Mouse (Mus musculus): Measurements from ENCODE around the gene Tmed5. TPM values are rescaled to one million over a fixed set of nuclear protein-coding genes. Genes with fewer than 3 reads are reported as not detected.

Gene Tmed5
- total RNA-seq, 2 experiments from 2014 or later = 26.3 to 33.1 TPM

GRCm38 (mm10) chr5:108085440-108085839 lies 47.0 kb downstream of the Tmed5 start:
- intact Hi-C loops (cut with DNase I) = no loop called here
- H3K4me3 ChIP-seq = no peak overlapping the region
- DNase-seq = no peak
- H3K27ac ChIP-seq = no peak overlapping the region
- TF ChIP-seq CTCF (IDR thresholded peaks at IDR 0.05) = peak; percentile 24; the same call in 1 of the 2 replicates

GRCm38 (mm10) chr5:108082380-108082779 lies 50.0 kb downstream of the Tmed5 start:
- intact Hi-C loops (cut with DNase I) = loop anchor here (5.0 kb wide), 2 partner anchors 45 to 160 kb away; no protein-coding TSS in a partner anchor
- no peak overlapping the region for H3K4me3 ChIP-seq
- DNase-seq = no peak
- TF ChIP-seq CTCF (IDR thresholded peaks at IDR 0.05) = peak; percentile 59
- H3K27ac ChIP-seq = no peak overlapping the region

- Histone ChIP-seq H3K27ac (peak overlapping the region; percentile 60), H3K4me3 (no peak overlapping the region)
- peak; percentile 19 for DNase-seq
- intact Hi-C loops (cut with DNase I) = loop anchor here (5.0 kb wide), 2 partner anchors 42 to 157 kb away; no protein-coding TSS in a partner anchor
- TF ChIP-seq CTCF (IDR thresholded peaks at IDR 0.05) = no peak
Measured at GRCm38 (mm10) chr5:108079603-108080002, 52.8 kb downstream of the Tmed5 start.

GRCm38 (mm10) chr5:108076833-108077540 lies 55.4 kb downstream of the Tmed5 start:
- no peak for TF ChIP-seq CTCF (IDR thresholded peaks at IDR 0.05)
- intact Hi-C loops (cut with DNase I) = no loop called here
- no peak for DNase-seq
- Histone ChIP-seq H3K4me3 (no peak overlapping the region), H3K27ac (peak overlapping the region; percentile 31; the same call in 1 of the 2 replicates)

- Histone ChIP-seq H3K27ac (no peak overlapping the region), H3K4me3 (no peak overlapping the region)
- no peak for TF ChIP-seq CTCF (IDR thresholded peaks at IDR 0.05)
- no peak for DNase-seq
- intact Hi-C loops (cut with DNase I) = no loop called here
Measured at GRCm38 (mm10) chr5:108076241-108076640, 56.2 kb downstream of the Tmed5 start.

- DNase-seq = no peak
- no peak for TF ChIP-seq CTCF (IDR thresholded peaks at IDR 0.05)
- Histone ChIP-seq H3K4me3 (no peak overlapping the region), H3K27ac (no peak overlapping the region)
- intact Hi-C loops (cut with DNase I) = no loop called here
Measured at GRCm38 (mm10) chr5:108072301-108072700, 60.1 kb downstream of the Tmed5 start.

GRCm38 (mm10) chr5:108065465-108066411 lies 66.7 kb downstream of the Tmed5 start, which contains the start of gene Mtf2:
Mtf2 (plus strand) TSS chr5:108065674.
- peak; percentile 10; the same call in 1 of the 2 replicates for TF ChIP-seq CTCF (IDR thresholded peaks at IDR 0.05)
- DNase-seq = peak; percentile 97
- intact Hi-C loops (cut with DNase I) = no loop called here
- peak within 1 kb of the TSS; percentile 91 for H3K4me3 ChIP-seq
- H3K27ac ChIP-seq = peak within 1 kb of the TSS; percentile 94

- no peak overlapping the region for H3K4me3 ChIP-seq
- no peak for TF ChIP-seq CTCF (IDR thresholded peaks at IDR 0.05)
- H3K27ac ChIP-seq = no peak overlapping the region
- no peak for DNase-seq
- intact Hi-C loops (cut with DNase I) = no loop called here
Measured at GRCm38 (mm10) chr5:108060413-108060812, 72.0 kb downstream of the Tmed5 start.

Other genes with a start within 250 kb of the Tmed5 start
- 10 to 100 TPM; 41.0 to 42.5 TPM for gene Rpl5, start 232.1 kb downstream of the Tmed5 start, total RNA-seq (2021)
- 10 to 100 TPM; 19.8 to 26.1 TPM for gene Fam69a, start 145.5 kb downstream of the Tmed5 start, total RNA-seq (2021)
- gene Mtf2, start 66.9 kb downstream of the Tmed5 start, total RNA-seq (2021) = 10 to 100 TPM; 11.1 to 14.2 TPM
- not detected for gene Ccdc18, start 255 bp upstream of the Tmed5 start, total RNA-seq (2021)
- 10 to 100 TPM; 15.3 to 18.2 TPM for gene Dr1, start 136.3 kb upstream of the Tmed5 start, total RNA-seq (2021)
- 1 to 10 TPM; 3.4 to 5.0 TPM for gene Pigg, start 180.0 kb upstream of the Tmed5 start, total RNA-seq (2021)
- gene Gm42517, start 235.3 kb upstream of the Tmed5 start, total RNA-seq (2021) = under 1 TPM; 0.13 to 0.28 TPM

Data from gastrocnemius, adult 2 months (tissue).